Mouse (Mus musculus) olfactory bulb, adult 2 months (tissue): ENCODE measurements at regions not wholly inside any gene's neighbourhood (a gene's known extent, or its start where the extent isn't known, plus 50 kb on each side); places are given as distances from the start of the nearest gene placed in this dataset.

Experiments used
- CTCF ChIP-seq: fragments of 200-500 bp; IDR thresholded peaks from 2 replicates; pipeline ENCODE4 v1.5.1; 2012; ENCODE audit warnings: low read depth, mild to moderate bottlenecking, low read length, moderate library complexity; ENCODE audit not compliant: insufficient read depth
- POLR2A ChIP-seq: fragments of 200-500 bp; IDR thresholded peaks from 2 replicates; pipeline ENCODE4 v1.6.1; 2012; ENCODE audit warnings: mild to moderate bottlenecking, low read depth, low read length, moderate library complexity; ENCODE audit not compliant: insufficient read depth

GRCm38 (mm10) chr10:20838685-20839425 lies 113.5 kb upstream of the Ahi1 start:
- TF ChIP-seq POLR2A (no peak), CTCF (no peak)
